Mouse (Mus musculus) kidney, postnatal 0 days (tissue): ENCODE results near the gene Sptbn1. TPM values are rescaled to one million over a fixed set of nuclear protein-coding genes. Genes with fewer than 3 reads are reported as not detected.

Experiments
- ATAC-seq: fragments of 200-750 bp; cut with Nextera tagmentation; replicated peaks from 2 replicates; pipeline ENCODE4 v1.8.0; 2017; ENCODE audit warnings: low read depth, moderate number of reproducible peaks, moderate TSS enrichment, moderate library complexity; ENCODE audit not compliant: low FRiP score
- DNase-seq: peaks from one replicate; pipeline ENCODE4 v3.0.0-alpha.2; 2016; ENCODE audit warnings: low spot score
- H3K27ac ChIP-seq: fragments of 300-500 bp; sonication (generic); 2 replicates; pipeline ENCODE4 v1.5.1; 2014; ENCODE audit warnings: mild to moderate bottlenecking
- H3K27me3 ChIP-seq: fragments of 300-500 bp; sonication (generic); 2 replicates; pipeline ENCODE4 v1.6.1; 2014; ENCODE audit warnings: low read length, mixed read lengths; ENCODE audit not compliant: insufficient read depth
- H3K36me3 ChIP-seq: fragments of 300-500 bp; sonication (generic); 2 replicates; pipeline ENCODE4 v1.6.1; 2014; ENCODE audit warnings: low read length, mixed read lengths; ENCODE audit not compliant: insufficient read depth
- H3K4me1 ChIP-seq: fragments of 300-500 bp; sonication (generic); replicated peaks from 2 replicates; pipeline ENCODE4 v1.6.1; 2014; ENCODE audit warnings: antibody characterized with exemption, low read length, mixed read lengths; ENCODE audit not compliant: insufficient read depth
- H3K4me2 ChIP-seq: fragments of 300-500 bp; sonication (generic); 2 replicates; pipeline ENCODE4 v1.6.1; 2014; ENCODE audit warnings: mild to moderate bottlenecking, low read length, moderate library complexity, mixed read lengths
- H3K4me3 ChIP-seq: fragments of 300-500 bp; sonication (generic); replicated peaks from 2 replicates; pipeline ENCODE4 v1.5.1; 2014; ENCODE audit warnings: low read depth, low read length
- H3K9ac ChIP-seq: fragments of 300-500 bp; sonication (generic); 2 replicates; pipeline ENCODE4 v1.6.1; 2014; ENCODE audit warnings: low read depth, low read length
- H3K9me3 ChIP-seq: fragments of 300-500 bp; sonication (generic); replicated peaks from 2 replicates; pipeline ENCODE4 v1.6.1; 2016; ENCODE audit warnings: low read length, inconsistent platforms, mixed read lengths
- CTCF ChIP-seq: IDR thresholded peaks from 2 replicates; pipeline ENCODE4 v1.5.1; 2016; ENCODE audit warnings: antibody characterized with exemption, low read depth, mild to moderate bottlenecking, moderate library complexity
- WGBS: fragments of 180-500 bp; shearing (Covaris S2); extraction: QIAGEN DNeasy Blood & Tissue Kit; methylation state at CpG from one replicate; pipeline ENCODE4 v1.1.7; 2014; 5-methylcytosine and 5-hydroxymethylcytosine counted together
- polyA plus RNA-seq: library from polyadenylated mRNA; unstranded; fragments of >200 nt; fragmentation: Nextera tagmentation; extraction: Ambion mirVana; gene quantifications from 2 replicates; pipeline ENCODE4 v1.2.1, GENCODE M21; 2015

The Sptbn1 gene
- polyA plus RNA-seq, 1 experiment from 2014 or later = 119 TPM

- TF ChIP-seq CTCF = no peak
- Histone ChIP-seq H3K27me3 (no peaks in the 10 kb centered on the region), H3K36me3 (no peaks in the 10 kb centered on the region; the same call in 1 of the 2 replicates), H3K4me2 (no peak overlapping the region), H3K9ac (no peak overlapping the region), H3K4me3 (no peak overlapping the region), H3K4me1 (peaks cover 8% of the 10 kb centered on the region; the same call in 1 of the 2 replicates), H3K27ac (no peak overlapping the region), H3K9me3 (no peaks in the 10 kb centered on the region)
- 64% methylated on average over 1 of the region's 1 CpGs for WGBS
- DNase-seq (no peak), ATAC-seq (no peak)
These were observed 20.9 kb downstream of the Sptbn1 start for GRCm38 (mm10) chr11:30247106-30247505.

GRCm38 (mm10) chr11:30246161-30246560, 21.8 kb downstream of the Sptbn1 start:
- no peak overlapping the region for H3K27ac ChIP-seq
- no peaks in the 10 kb centered on the region; the same call in 1 of the 2 replicates for H3K36me3 ChIP-seq
- no peak for DNase-seq
- no peaks in the 10 kb centered on the region for H3K27me3 ChIP-seq
- WGBS = 70% methylated on average over 11 of the region's 11 CpGs
- no peak for TF ChIP-seq CTCF
- H3K4me2 ChIP-seq = no peak overlapping the region
- no peak overlapping the region for H3K4me3 ChIP-seq
- no peak overlapping the region for H3K9ac ChIP-seq
- H3K9me3 ChIP-seq = no peaks in the 10 kb centered on the region
- no peak for ATAC-seq
- peaks cover 8% of the 10 kb centered on the region; the same call in 1 of the 2 replicates for H3K4me1 ChIP-seq

GRCm38 (mm10) chr11:30244172-30244571, 23.8 kb downstream of the Sptbn1 start:
- Histone ChIP-seq H3K9ac (no peak overlapping the region), H3K4me3 (no peak overlapping the region), H3K4me2 (no peak overlapping the region), H3K27ac (no peak overlapping the region; the same call in 1 of the 2 replicates), H3K27me3 (no peaks in the 10 kb centered on the region), H3K36me3 (no peaks in the 10 kb centered on the region; the same call in 1 of the 2 replicates), H3K9me3 (no peaks in the 10 kb centered on the region), H3K4me1 (peaks cover 8% of the 10 kb centered on the region)
- DNase-seq = no peak
- no peak for ATAC-seq
- TF ChIP-seq CTCF = no peak
- 71% methylated on average over 1 of the region's 1 CpGs for WGBS

GRCm38 (mm10) chr11:30243591-30243990, 24.4 kb downstream of the Sptbn1 start:
- no peak for ATAC-seq
- TF ChIP-seq CTCF = no peak
- Histone ChIP-seq H3K9ac (no peak overlapping the region), H3K4me3 (no peak overlapping the region), H3K36me3 (no peaks in the 10 kb centered on the region; the same call in 1 of the 2 replicates), H3K4me2 (no peak overlapping the region), H3K4me1 (peaks cover 8% of the 10 kb centered on the region), H3K9me3 (no peaks in the 10 kb centered on the region), H3K27me3 (no peaks in the 10 kb centered on the region), H3K27ac (no peak overlapping the region; the same call in 1 of the 2 replicates)
- peak; percentile 55 for DNase-seq
- WGBS = 41% methylated on average over 3 of the region's 3 CpGs

- no peak for ATAC-seq
- TF ChIP-seq CTCF = no peak
- Histone ChIP-seq H3K4me3 (no peak overlapping the region), H3K4me2 (no peak overlapping the region), H3K27me3 (no peaks in the 10 kb centered on the region), H3K9ac (no peak overlapping the region), H3K9me3 (no peaks in the 10 kb centered on the region), H3K4me1 (peaks cover 4% of the 10 kb centered on the region; the same call in 1 of the 2 replicates), H3K36me3 (no peaks in the 10 kb centered on the region; the same call in 1 of the 2 replicates), H3K27ac (no peak overlapping the region; the same call in 1 of the 2 replicates)
- WGBS = 44% methylated on average over 3 of the region's 3 CpGs
- no peak for DNase-seq
These were observed 27.1 kb downstream of the Sptbn1 start for GRCm38 (mm10) chr11:30240861-30241260.

GRCm38 (mm10) chr11:30237960-30238359, 30.0 kb downstream of the Sptbn1 start:
- DNase-seq (peak; percentile 42), ATAC-seq (no peak; the same call in 1 of the 2 replicates)
- Histone ChIP-seq H3K4me2 (no peak overlapping the region), H3K36me3 (no peaks in the 10 kb centered on the region), H3K9ac (no peak overlapping the region), H3K27ac (no peak overlapping the region), H3K4me1 (peaks cover 7% of the 10 kb centered on the region), H3K27me3 (no peaks in the 10 kb centered on the region), H3K9me3 (no peaks in the 10 kb centered on the region), H3K4me3 (no peak overlapping the region)
- WGBS = 75% methylated on average over 4 of the region's 4 CpGs
- peak; percentile 76 for TF ChIP-seq CTCF

GRCm38 (mm10) chr11:30236681-30237242, 31.2 kb downstream of the Sptbn1 start:
- Histone ChIP-seq H3K36me3 (no peaks in the 10 kb centered on the region), H3K27me3 (no peaks in the 10 kb centered on the region), H3K9me3 (no peaks in the 10 kb centered on the region), H3K27ac (no peak overlapping the region), H3K4me2 (no peak overlapping the region), H3K4me3 (no peak overlapping the region), H3K9ac (no peak overlapping the region), H3K4me1 (peaks cover 7% of the 10 kb centered on the region)
- no peak for ATAC-seq
- 73% methylated on average over 4 of the region's 4 CpGs for WGBS
- no peak for TF ChIP-seq CTCF
- no peak for DNase-seq
